Mouse (Mus musculus) layer of hippocampus, adult 8-10 months (tissue): ENCODE measurements around the gene Rab3gap1. TPM values are rescaled to one million over a fixed set of nuclear protein-coding genes. Genes with fewer than 3 reads are reported as not detected.

Experiments
- DNase-seq, 2 experiments: peaks; one replicate each; pipeline ENCODE4 v3.0.0; 2022; ENCODE audit warnings: low spot score in 2 of 2
- total RNA-seq, 4 experiments: library from RNA; stranded (reverse); gene quantifications; 2 replicates each; pipeline ENCODE4 v1.2.4; 2022

Gene Rab3gap1
- total RNA-seq, result 10 to 100 TPM; 70.8 to 84.4 (median 78.8) TPM

DNA sequence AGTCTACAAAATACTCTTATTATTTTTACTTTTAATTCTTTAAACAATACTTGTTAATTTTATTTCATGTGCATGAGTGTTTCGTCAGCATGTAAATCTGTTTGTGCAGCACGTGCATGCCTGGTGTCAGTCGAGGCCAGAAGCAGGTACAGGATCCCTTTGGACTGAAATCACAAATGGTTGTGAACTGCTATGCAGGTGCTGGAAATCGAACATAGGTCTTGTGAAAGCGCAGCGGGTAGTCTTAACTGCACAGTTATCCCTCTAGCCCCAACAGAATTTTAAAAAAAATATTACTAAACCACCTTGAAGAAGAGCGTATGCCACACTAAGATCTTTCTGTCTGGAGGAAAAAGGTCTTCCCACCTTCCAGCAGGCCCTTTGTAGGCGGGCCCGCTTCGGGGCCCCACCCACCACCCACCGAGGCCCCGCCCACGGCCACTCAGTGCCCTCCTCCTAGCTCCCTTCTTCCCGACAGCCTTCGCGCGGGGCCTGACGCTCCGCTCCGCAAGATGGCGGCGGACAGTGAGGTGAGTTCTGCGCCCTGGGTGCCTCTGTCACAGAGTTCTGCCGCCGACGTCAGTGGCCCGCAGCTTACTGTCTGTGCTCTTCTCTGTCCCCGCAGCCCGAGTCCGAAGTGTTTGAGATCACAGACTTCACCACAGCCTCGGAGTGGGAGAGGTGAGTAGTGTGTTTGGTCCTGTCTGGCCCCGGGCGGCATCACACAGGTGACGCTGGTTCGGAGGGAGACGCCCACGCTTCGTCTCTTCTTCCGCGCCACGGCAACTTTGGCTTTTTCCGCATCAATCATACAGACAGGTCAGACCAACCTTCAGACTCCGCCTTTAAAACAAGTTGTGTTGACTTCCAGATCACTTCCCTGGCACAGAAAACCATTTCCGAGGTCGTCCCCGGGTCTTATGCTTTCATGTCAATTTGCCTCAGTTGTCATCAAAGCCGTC lies at the start of gene Rab3gap1:
Gene Rab3gap1, plus strand, starts transcription at position 474 of the 962 bp plus-strand sequence.
- DNase-seq, result peak; percentile 82 to 86

DNA sequence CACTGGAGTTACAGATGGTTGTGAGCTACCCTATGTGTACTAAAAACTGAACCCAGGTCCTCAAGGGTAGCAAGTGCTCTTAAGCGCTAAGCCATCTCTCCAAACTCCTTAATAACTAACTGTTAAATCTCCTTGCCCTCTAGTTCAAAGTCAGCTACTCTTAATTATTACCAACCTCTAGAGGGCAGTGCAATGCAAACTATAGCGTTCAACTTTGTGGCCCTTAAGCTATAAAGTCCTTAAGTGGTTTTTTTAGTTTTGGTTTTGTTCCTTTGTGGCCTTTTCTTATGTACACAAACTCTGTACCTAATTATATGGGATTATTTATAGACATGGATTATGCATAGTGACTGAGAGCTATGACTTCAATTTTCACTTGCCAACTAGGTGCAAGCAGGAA lies 41.2 kb upstream of the Rab3gap1 start:
- no peak for DNase-seq

DNA sequence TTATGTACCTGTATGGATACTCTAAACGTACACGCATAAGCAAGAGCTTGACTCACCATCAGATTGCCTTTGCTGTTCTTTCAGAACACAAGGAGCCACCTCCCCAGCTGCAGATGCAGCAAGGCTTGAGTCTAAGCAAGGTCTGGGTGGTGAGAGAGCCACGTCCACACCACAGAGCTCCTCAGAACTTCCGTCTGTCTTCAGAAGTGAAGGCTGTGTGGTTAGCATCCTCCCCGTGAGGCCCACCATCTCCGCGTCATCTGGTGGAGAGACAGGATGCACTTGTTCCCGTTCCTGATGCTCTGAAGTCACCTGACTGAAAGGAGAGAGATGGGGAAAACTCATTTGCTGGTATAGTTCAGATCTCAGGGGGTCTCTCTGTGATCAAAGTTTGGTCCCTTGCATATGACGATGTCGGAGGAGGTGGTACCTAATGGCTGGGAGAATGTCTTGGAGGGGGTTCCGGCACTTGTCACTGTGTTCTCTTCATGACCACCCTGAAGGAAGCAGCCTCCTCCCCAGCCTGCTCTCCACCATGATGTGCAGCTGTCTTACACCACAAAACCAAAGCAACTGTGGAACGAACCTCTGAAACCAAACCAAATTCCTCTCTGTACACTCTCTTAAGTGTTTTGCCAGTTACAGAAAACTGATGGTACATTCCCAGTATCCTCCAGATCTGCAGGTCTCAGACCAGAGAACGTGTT lies 38.2 kb upstream of the Rab3gap1 start:
- no peak for DNase-seq

DNA sequence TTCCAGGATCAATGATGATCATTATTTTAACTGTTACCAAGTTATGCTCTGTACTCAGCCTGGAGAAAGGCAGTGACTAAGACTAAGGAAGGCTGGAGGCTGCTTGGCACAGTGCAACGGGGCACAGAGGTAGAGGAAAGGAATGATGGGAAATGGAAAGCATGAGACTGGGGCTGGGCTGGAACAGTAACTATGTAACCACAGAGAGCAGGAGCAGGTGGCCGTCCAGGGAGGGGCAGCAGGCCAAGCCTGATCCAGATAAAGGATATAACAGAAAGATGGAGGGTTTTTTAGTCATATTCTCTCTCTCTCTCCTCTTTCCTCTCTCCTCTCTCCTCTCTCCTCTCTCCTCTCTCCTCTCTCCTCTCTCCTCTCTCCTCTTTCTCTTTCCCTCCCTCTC lies 34.9 kb upstream of the Rab3gap1 start:
- DNase-seq, result no peak

DNA sequence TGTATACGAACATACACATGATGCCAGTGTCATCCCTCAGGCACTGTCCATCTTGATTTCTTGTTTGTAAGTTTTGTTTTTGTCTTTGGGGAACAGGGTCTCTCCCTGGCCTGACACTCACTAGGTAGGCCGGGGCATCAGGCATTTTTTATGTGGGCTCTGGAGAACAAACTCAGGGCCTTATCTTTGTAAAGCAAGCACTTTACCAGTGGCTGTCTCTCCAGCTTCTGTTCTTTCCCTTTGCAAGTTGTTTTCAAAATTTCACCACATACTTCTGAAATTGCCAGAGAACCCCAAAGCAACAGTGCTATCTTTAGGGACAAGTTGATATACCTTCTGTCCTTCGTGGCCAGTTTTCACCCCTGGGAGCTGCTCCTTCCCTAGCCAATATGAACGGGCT lies 34.4 kb upstream of the Rab3gap1 start:
- no peak for DNase-seq

DNA sequence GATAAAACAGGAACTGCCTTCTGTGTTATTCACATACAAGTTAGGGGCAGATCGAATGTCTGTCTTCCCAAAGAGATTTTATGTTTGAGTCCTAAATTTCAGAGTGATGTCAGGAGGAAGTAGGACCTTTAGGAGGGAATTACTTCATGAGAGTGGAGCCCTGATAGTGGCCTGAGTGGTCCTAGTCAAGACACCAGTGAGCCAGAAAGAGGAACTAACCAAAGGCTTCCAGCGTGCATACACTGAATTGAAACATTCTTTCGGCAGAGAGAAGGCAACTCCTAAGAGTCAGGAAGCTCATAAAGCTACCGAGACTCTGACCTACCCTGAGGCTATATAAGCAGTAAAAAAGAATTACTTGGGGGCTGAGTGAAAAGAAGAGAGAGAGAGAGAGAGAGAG lies 32.0 kb upstream of the Rab3gap1 start:
- DNase-seq, result no peak

DNA sequence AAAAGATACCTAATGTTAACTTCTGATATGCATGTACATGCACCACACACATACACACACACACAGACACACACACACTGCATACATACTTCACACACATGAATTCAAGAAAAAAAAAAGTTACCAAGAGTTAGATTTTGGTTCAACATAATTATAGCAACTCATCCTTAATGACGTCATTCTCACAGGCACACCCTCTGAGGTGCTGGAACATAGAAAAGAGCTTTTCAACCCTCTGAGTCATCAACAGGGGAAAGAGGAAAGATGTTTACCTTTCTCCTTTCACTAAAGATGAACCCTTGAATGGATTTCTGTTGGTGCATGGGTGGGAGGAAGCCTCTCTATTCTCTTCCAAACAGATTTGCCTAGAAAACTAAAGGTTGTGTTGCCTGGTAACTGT lies 30.0 kb upstream of the Rab3gap1 start:
- no peak for DNase-seq

DNA sequence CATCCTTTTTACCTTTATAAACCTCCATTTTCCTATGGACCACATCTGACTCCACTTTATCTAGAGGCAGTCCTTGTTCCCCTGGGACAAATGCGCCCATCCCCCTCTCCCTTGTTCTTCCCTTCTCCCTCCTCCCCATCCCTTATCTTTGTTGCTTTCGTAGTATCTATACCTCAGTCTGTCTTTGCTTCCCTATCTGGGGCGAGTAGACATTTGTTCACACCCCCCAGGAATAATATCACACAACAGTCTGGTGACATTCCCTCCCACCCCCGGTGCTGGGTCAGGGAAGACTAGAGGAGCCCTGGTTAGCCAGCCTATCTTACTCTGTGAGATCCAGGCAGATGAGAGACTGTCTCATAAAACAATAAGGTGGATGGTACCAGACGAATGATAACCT lies 23.1 kb upstream of the Rab3gap1 start:
- no peak for DNase-seq

DNA sequence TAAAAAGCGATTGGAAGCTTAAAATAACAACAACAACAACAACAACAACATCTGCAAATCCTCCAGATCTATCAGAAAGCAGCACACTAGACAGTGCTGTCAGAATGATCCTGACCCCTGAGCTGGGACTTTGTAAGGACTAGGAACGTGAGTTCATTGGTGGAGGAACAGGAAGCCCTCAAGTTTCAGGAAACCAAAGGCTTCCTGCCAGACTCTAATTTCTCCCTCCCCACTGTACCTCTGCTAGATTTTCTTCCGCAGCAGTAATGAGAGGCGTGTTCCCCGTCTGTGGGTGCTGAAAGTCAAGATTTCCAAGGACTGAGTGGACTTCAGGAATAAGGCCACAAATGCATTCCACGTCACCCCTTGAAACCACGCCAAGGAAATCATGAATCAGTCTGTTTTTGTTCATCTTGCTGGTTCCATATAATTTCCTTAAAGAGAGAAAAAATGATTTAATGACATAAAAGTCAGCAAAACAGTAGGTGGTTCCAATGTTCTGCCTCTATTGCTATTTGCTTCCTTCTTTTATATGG lies 18.4 kb upstream of the Rab3gap1 start:
- DNase-seq, result no peak

DNA sequence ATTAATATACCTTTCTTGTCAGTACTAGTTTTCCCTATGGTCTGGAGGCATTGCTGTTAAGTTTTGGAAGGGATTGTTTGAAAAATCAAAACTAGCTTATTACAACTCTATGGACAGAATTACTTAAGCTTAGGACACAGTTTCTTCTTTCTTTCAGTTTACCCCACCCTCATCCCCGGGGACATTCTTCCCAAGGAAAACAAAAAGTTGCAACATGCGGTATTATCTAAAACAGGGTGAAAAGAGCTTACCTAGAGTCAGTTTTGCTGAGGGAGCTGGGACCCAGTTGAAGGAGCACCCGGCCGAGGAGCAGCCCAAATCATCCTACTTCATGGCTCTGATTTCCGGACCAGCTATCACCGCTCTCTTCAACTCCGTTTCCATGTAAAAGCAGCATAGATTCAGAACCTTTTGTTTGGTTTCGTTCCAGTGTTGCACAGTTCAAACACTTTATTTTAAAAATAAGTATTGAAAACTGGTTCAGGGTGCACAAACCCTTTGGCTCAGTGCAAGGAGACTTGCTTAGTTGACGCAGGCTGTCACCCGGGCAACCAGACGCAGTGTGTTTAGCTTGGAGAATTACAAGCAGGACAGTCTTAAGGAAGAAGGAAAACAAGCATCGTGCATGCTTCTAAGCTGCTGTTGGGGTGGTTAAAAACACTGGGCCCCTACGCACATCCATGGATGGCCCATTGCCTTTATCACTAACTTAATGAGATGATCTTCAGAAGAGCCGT lies 13.9 kb upstream of the Rab3gap1 start, which contains the start of gene Map3k19:
Gene Map3k19, minus strand, starts transcription at position 546 of the 737 bp plus-strand sequence.
- DNase-seq, result peak; percentile 47 to 50

DNA sequence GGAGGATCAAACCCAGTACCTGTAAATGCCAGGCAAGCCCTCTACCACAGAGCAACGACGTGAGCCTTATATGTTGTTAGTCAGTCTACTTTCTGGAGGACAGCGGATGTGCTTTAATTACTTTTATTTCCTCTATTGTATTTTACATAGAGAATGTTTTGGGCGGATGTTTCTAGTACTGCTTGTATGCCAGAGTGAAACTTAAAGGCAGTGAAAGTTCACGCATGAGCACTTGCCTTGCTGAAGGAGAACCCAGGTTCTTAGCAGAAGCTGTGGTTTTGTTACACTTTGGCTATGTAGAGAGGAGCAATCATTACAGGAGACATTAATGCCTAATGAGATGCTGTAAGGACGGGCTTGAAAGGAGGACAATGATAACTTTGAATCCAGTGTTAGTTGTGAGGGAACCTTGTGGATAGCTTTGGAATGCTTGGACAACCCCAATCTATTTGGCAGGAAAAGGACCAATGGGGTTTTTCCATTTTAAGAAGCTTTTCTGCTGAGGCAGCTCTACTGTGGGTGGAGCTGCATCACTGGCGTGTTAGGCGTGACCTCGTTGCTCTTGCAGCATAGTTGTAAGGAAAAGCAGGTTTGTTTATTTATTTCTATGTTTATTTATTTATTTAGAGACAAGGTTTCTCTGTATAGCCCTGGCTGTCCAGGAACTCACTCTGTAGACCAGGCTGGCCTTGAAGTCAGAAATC lies 9.5 kb upstream of the Rab3gap1 start:
- no peak for DNase-seq

DNA sequence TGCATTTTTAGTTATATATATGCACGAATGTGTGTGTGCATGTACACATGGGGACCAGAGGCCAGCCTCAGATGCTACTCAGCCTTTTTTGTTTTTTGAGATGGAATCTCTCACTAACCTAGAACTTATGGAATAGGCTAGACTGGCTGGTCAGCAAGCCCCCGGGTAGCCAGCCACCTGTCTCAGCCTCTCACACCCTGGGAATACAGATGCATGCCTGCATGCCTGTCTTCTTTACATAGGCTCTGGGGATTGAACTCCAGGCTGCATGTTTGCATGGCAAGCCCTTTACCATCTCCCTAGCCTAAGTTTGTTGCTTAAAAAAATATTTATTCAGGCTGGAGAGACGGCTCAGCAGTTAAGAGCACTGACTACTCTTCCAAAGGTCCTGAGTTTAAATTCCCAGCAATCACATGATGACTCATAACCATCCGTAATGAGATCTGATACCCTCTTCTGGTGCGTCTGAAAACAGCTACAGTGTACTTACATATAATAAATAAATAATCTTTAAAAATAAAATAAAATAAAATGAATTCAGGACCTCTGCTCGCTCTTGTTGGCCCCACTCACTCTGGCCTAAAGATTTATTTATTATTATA lies 8.7 kb upstream of the Rab3gap1 start:
- DNase-seq, result no peak

DNA sequence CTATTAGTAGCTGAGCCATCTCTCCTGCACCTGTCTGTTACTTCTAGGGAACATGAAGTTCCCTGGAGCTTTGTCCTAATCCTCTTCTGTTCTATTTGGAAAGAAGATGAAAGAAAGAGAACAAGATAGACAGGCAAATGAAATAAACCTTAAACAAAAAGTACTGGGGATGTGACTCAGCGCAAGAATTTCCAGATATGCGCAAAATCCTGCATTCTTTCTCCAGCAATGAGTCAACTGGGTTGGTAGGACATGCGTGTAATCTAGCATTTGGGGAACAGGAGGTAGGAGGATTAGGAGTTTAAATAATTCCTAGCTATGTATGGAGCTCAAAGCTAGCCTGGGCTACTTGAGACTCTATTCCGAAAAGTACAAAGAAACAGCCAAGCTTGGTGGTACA lies 8.1 kb upstream of the Rab3gap1 start:
- DNase-seq, result no peak

DNA sequence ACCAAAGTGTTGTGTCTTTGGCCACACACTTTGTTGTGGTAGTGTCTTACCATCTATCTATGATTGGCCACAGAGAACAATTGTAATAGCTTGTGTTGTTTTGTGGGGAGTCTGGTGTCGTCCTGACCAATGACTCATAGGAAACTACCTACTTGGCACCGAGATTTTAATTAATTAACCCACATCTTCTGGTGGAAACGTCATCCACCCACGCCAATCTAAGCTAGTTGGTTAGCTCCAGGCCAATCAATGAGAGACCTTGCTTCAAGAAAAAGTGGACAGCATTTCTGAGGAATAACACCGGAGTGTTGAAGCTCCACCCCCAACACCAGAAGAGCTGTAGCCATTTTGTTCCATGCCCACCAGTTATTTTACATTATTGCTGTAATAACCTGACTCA lies 6.7 kb upstream of the Rab3gap1 start:
- DNase-seq, result no peak

DNA sequence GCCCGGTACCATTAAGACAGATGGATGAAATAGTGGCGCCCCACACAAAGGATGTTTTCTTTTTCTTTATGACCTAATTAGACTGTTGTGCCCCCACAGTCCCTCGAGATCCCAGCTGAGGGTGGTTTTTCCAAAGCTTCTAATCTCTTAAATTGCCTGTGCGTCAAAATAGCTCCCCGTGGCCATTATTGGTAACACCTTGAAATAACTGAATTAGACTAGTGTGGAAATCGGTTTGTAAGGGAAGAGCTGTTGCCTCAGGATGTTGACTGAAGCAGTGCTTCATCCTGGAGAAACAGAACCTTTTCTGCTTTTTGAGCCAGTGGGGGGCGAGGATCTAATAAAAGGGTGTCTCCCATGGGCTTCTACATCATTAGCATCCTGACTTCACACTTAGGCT lies 4.8 kb upstream of the Rab3gap1 start:
- DNase-seq, result no peak

DNA sequence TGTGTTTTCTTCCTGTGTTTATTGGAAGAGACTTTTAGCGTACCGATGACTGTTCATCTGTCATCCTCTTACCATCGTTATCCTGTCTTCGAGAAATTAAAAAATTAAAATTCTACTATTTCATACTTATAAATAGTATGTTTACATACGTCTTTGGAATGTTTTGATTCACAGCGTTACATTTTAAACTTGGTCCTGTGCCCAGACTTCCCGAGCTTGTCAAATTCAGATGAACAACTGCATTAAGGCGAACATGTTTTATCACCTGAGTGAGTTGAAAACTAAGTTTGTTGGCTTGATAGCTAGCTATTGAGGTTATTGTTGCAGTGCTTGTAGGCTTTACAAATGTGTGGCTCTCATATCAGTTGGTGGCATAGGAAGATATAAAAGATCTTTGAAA lies 703 bp downstream of the Rab3gap1 start:
- no peak for DNase-seq

DNA sequence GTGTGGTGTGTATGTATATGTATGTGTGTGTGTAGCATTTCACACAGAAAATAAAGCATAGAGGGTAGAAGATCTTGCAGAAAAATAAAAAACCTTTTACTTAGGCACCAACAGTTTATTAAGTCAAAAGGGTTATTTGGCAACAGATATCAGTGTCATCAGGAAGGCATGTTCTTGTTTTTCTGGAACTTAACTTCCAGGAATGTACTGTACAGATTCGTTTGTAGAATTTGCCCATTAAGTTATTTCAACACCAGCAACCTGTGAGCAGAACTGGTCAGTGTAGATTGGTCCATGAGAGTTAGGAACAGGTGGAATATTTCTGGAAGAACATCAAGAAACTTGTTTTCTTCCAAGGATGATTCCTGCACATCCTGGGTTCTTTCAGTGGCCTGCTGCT lies 30.8 kb downstream of the Rab3gap1 start:
- no peak for DNase-seq

DNA sequence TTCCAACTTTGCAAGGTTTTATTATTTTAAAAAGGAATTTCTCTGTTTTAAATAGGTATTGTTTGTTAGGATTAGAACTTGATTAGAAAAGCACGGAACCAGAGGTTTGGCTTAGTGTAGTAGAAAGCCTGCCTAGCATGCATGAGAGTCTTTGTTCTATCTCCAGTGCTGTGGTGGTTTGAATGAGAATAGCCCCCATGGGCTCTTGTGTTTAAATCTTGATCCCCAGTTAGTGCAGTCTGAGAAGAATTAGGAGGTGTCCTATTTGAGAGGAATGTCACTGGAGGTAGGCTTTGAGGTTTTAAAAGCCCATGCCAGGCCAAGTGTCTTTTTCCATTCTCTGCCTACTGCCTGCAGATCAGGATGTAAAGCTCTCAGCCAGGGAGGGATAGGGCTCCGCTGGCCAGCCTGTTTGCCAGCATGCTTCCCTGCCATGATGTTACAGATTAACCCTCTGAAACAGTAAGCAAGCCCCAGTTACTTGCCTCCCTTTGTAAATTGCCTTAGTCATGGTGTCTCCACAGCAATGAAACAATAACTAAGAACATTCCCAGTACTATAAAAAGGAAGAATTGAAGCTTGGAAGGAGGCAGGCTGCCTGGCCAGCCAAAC lies 36.3 kb downstream of the Rab3gap1 start:
- no peak for DNase-seq

DNA sequence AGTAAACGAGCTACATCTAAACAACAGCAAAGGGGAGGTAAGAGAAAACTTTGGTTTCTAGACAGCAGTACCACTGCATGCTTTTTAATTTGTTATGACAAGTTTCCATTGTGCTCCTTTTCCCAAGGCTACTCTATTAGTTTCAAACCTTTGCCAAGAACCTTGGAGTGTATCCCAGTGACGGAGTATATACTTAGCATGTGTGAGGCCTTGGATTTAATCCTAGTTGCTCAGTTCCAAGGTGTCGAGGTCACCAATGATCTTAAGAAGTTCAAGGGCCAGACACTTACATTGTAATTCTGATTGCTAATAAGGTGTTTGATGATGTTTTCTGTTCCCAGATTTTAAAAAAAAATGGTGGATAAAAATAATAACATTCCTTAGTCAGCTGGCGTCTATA lies 44.5 kb downstream of the Rab3gap1 start:
- no peak for DNase-seq

DNA sequence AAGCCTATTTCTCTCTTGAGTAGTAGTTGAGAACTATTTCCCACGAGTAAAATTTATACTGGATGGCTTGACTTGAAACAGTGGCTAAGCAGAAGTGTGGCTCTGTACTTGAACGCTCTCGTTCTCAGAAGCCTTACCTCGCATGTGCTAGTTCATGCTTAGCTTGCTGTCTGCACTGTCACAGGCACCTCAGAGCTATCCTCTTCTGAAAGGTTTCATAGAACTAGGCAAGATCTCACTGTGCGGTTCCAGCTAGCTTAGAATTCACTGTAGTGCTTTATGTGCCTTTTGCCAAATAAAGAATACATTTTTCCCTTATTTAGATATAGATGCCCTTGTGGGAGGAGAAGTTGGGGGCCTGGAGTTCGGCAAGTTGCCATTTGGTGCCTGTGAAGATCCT lies 46.7 kb downstream of the Rab3gap1 start:
- no peak for DNase-seq
